Mouse (Mus musculus) yolk sac, embryonic 10.5 days (tissue): ENCODE results near the gene Ubap2l.

ENCODE experiments used
- DNase-seq: peaks from one replicate; pipeline ENCODE4 v3.0.0-alpha.2; 2017; ENCODE audit warnings: low spot score

The Ubap2l gene

GRCm38 (mm10) chr3:90052351-90053241 is at the start of gene Ubap2l:
Gene Ubap2l (minus strand): TSS chr3:90052628.
- peak; percentile 100 for DNase-seq

GRCm38 (mm10) chr3:90101673-90102072 is 49.2 kb upstream of the Ubap2l start:
- DNase-seq = no peak

GRCm38 (mm10) chr3:90101010-90101409 is 48.6 kb upstream of the Ubap2l start:
- DNase-seq = no peak

- DNase-seq = no peak
These were observed 45.5 kb upstream of the Ubap2l start for GRCm38 (mm10) chr3:90097928-90098327.

GRCm38 (mm10) chr3:90094453-90094852 is 42.0 kb upstream of the Ubap2l start:
- DNase-seq = no peak

- DNase-seq = no peak
These were observed 38.5 kb upstream of the Ubap2l start for GRCm38 (mm10) chr3:90090892-90091291.

- no peak for DNase-seq
These were observed 36.2 kb upstream of the Ubap2l start for GRCm38 (mm10) chr3:90088617-90089016.

GRCm38 (mm10) chr3:90086068-90086467 is 33.6 kb upstream of the Ubap2l start:
- no peak for DNase-seq

GRCm38 (mm10) chr3:90085281-90085680 is 32.9 kb upstream of the Ubap2l start:
- DNase-seq = no peak

GRCm38 (mm10) chr3:90084790-90085189 is 32.4 kb upstream of the Ubap2l start:
- no peak for DNase-seq

GRCm38 (mm10) chr3:90083698-90084324 is 31.4 kb upstream of the Ubap2l start:
- DNase-seq = peak; percentile 36

GRCm38 (mm10) chr3:90083034-90083433 is 30.6 kb upstream of the Ubap2l start:
- DNase-seq = peak; percentile 61

- DNase-seq = peak; percentile 71
These were observed 29.2 kb upstream of the Ubap2l start for GRCm38 (mm10) chr3:90081365-90082240.

GRCm38 (mm10) chr3:90080498-90080863 is 28.1 kb upstream of the Ubap2l start:
- no peak for DNase-seq

- DNase-seq = peak; percentile 94
These were observed 27.5 kb upstream of the Ubap2l start for GRCm38 (mm10) chr3:90079763-90080497.

- peak; percentile 99 for DNase-seq
These were observed 26.8 kb upstream of the Ubap2l start for GRCm38 (mm10) chr3:90079133-90079762.

- no peak for DNase-seq
These were observed 25.8 kb upstream of the Ubap2l start for GRCm38 (mm10) chr3:90078224-90078623.

GRCm38 (mm10) chr3:90076921-90077716 is 24.7 kb upstream of the Ubap2l start:
- DNase-seq = peak; percentile 79

GRCm38 (mm10) chr3:90072294-90072693 is 19.9 kb upstream of the Ubap2l start, which contains the start of gene Tpm3:
Gene Tpm3 (plus strand): TSS chr3:90072649.
- DNase-seq = no peak

GRCm38 (mm10) chr3:90069688-90070087 is 17.3 kb upstream of the Ubap2l start:
- DNase-seq = no peak
